Mouse (Mus musculus) fat pad, adult 2 months (tissue): ENCODE data around the gene Rdh5.

Experiments
- DNase-seq: peaks from one replicate; pipeline ENCODE4 v3.0.0-alpha.2; 2011; ENCODE audit warnings: low read depth, low spot score; ENCODE audit errors: extremely low read depth

Gene Rdh5

DNA sequence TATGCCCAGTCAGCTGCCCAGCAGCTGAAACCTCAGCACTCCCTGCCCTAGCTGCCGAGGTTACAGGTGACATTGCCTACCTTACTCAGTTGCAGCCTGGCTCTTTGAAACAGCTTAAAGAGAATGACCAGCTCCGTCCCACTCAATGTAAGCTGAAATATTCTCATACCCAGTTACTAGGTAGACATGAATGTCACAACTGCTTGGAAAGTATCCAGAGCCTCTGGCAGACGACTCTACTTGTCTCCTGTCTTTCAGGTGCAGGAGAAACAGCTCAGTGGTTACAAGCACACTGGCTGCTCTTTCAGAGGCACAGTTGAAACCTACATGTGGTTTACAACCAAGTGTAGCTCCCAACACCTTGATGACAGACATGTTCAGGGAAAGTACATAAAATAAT lies 52.3 kb downstream of the Rdh5 start:
- DNase-seq: peak; percentile 80

DNA sequence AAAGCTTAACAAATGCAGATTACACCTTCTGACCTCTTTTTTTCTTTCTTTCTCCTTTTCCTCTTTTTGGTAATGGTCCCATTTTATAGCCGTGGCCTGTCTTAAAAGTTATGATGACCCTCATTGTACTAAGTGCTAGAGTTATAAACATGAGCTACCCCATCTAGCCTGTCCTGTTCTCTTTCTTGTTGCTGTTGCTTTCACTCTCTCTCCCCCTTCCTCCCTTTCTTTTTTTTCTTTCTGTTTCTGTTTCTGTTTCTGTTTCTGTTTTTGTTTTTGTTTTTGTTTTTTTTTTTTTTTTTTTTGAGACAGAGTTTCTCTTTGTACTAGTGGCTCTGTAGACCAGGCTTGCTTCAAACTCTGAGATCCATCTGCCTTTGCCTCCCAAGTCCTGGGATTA lies 56.2 kb downstream of the Rdh5 start:
- DNase-seq: no peak

DNA sequence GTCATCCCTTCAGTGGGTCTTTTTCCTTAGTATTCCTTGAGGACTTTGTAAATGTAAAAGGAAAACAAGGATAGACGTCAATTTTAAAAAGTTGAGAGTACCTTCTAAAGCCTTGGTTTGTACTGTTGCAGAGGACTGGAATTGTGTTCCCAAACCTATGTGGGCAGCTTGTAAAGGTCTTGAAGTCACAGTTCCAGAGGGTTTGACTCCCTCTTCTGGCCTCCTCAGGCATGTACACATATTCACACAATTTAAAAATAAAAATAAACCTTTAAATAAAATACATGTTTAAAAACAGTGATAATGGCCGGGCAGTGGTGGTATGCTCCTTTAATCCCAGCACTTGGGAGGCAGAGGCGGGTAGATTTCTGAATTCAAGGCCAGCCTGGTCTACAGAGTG lies 56.6 kb downstream of the Rdh5 start:
- DNase-seq: no peak
